ENCODE assay signal across 24 mouse cellular contexts in the genomic region with DNA sequence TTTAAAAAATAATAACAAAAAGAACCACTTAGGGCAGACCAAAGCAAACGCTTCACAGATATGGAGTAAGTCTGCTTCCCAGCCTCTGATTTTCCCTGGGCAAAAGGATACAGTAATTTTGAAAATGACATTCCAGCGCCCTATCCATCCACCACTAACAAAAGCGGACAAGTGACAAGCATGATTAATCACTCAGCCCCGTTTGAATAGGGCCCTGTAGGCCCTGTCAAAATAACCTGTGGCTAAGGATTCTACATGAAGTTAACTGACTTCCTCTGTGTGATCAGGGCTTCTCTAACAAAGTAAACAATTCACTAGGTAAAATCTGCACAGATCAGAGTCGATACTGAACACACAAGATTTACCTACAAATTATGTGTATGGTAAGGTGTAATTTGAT.
DNase-seq lines count a peak whose midpoint lies in the region; ATAC-seq lines count a peak whose summit lies in the region.
"Had no signal": no experiment of that assay in that cellular context is flagged by ENCODE, and none has a peak within 500 bp of the region (broad histone marks: within the 10 kb centered on the region; RNA-seq: fewer than 3 reads in every experiment).

No protein-coding gene starts in this region.

- WGBS in neural tube, embryonic 15.5 days, result 39% methylated on average over 5 of the region's 5 CpGs
- 18% methylated on average over 5 of the region's 5 CpGs for WGBS in hindbrain, embryonic 14.5 days

- no peak overlapping the region for H3K4me2 ChIP-seq in neural tube, embryonic 15.5 days
- H3K4me2 ChIP-seq in hindbrain, embryonic 14.5 days (replicated peaks), result no peak overlapping the region
- H3K4me2 ChIP-seq: forebrain, embryonic 15.5 days; heart, embryonic 13.5 days; kidney, embryonic 15.5 days; limb, embryonic 12.5 days; liver, embryonic 11.5 days; neural tube, embryonic 13.5 days had no signal

- H3K4me1 ChIP-seq in neural tube, embryonic 15.5 days, result no peaks in the 10 kb centered on the region
- H3K4me1 ChIP-seq in hindbrain, embryonic 14.5 days (replicated peaks; ENCODE audit: control insufficient read depth, insufficient read depth, low read length), result no peaks in the 10 kb centered on the region
- H3K4me1 ChIP-seq: forebrain, embryonic 15.5 days; heart, embryonic 13.5 days; kidney, embryonic 15.5 days; neural tube, embryonic 13.5 days had no signal

- no peak for ATAC-seq in neural tube, embryonic 15.5 days (ENCODE audit: low FRiP score)
- peak; percentile 24; the same call in 1 of the 2 replicates for ATAC-seq in hindbrain, embryonic 14.5 days (ENCODE audit: low FRiP score)
- ATAC-seq: forebrain, embryonic 15.5 days; intestine, postnatal 0 days had no signal

- H3K36me3 ChIP-seq in neural tube, embryonic 15.5 days, result no peaks in the 10 kb centered on the region
- H3K36me3 ChIP-seq in hindbrain, embryonic 14.5 days (replicated peaks; ENCODE audit: control insufficient read depth, insufficient read depth), result no peaks in the 10 kb centered on the region
- H3K36me3 ChIP-seq: forebrain, embryonic 15.5 days; heart, embryonic 13.5 days; kidney, embryonic 15.5 days; limb, embryonic 12.5 days; neural tube, embryonic 13.5 days had no signal

- no peak overlapping the region for H3K27ac ChIP-seq in neural tube, embryonic 15.5 days (replicated peaks)
- no peak overlapping the region for H3K27ac ChIP-seq in hindbrain, embryonic 14.5 days
- H3K27ac ChIP-seq: forebrain, embryonic 15.5 days; heart, embryonic 13.5 days; kidney, embryonic 15.5 days; limb, embryonic 12.5 days; neural tube, embryonic 13.5 days had no signal

- no peaks in the 10 kb centered on the region for H3K27me3 ChIP-seq in neural tube, embryonic 15.5 days (replicated peaks)
- no peaks in the 10 kb centered on the region for H3K27me3 ChIP-seq in hindbrain, embryonic 14.5 days (ENCODE audit: control insufficient read depth, insufficient read depth, low read length)
- H3K27me3 ChIP-seq: forebrain, embryonic 15.5 days; heart, embryonic 13.5 days; kidney, embryonic 15.5 days; limb, embryonic 12.5 days; neural tube, embryonic 13.5 days had no signal

- H3K4me3 ChIP-seq in neural tube, embryonic 15.5 days (replicated peaks), result no peak overlapping the region
- no peak overlapping the region for H3K4me3 ChIP-seq in hindbrain, embryonic 14.5 days (replicated peaks; ENCODE audit: low read length)
- H3K4me3 ChIP-seq: forebrain, embryonic 15.5 days; heart, embryonic 13.5 days; kidney, embryonic 15.5 days; limb, embryonic 12.5 days; neural tube, embryonic 13.5 days had no signal

- H3K9me3 ChIP-seq in neural tube, embryonic 15.5 days (replicated peaks), result no peaks in the 10 kb centered on the region
- H3K9me3 ChIP-seq in hindbrain, embryonic 14.5 days (ENCODE audit: control insufficient read depth, low read length), result no peaks in the 10 kb centered on the region
- H3K9me3 ChIP-seq: forebrain, embryonic 15.5 days; heart, embryonic 13.5 days; kidney, embryonic 15.5 days; limb, embryonic 12.5 days; neural tube, embryonic 13.5 days had no signal

- DNase-seq in neural tube, embryonic 10.5 days (ENCODE audit: extremely low spot score, low spot score), result peak; percentile 15
- DNase-seq in embryo, embryonic 11.5 days (ENCODE audit: low read depth, low spot score), result peak; percentile 14
- no peak for DNase-seq in hindbrain, embryonic 14.5 days (ENCODE audit: low spot score)
- DNase-seq in retina, postnatal 1 day, result peak; percentile 74
- DNase-seq in kidney, adult 8-10 months, result no peak
- DNase-seq in heart, adult 9 months (ENCODE audit: low spot score in 2 of 2), result no peak
- no peak for DNase-seq in testis, postnatal 10 days (ENCODE audit: low spot score)
- DNase-seq: adrenal gland, postnatal 10 days; cerebellum, adult 9-10 months; gastrocnemius, postnatal 10 days; heart, adult 11 months; heart, postnatal 14 days; kidney, postnatal 36 days; lung, adult 18-20 months; lung, postnatal 14 days; thymus, postnatal 14 days had no signal

- no peak overlapping the region for H3K9ac ChIP-seq in neural tube, embryonic 15.5 days (replicated peaks)
- no peak overlapping the region for H3K9ac ChIP-seq in hindbrain, embryonic 14.5 days
- H3K9ac ChIP-seq: forebrain, embryonic 15.5 days; heart, embryonic 13.5 days; kidney, embryonic 15.5 days; limb, embryonic 12.5 days; neural tube, embryonic 13.5 days had no signal

Comparison
In these comparisons a context has a peak if more than half of its experiments do, and no peak if none do; other contexts are left out.
1. DNase-seq: peak in neural tube, embryonic 10.5 days (single experiment), embryo, embryonic 11.5 days (single experiment) and retina, postnatal 1 day (single experiment); none in hindbrain, embryonic 14.5 days (single experiment), kidney, adult 8-10 months (0 of 2), heart, adult 9 months (0 of 2) and testis, postnatal 10 days (single experiment).